Mouse (Mus musculus) left cerebral cortex, postnatal 14 days (tissue): ENCODE measurements around the gene S100a3. TPM values are rescaled to one million over a fixed set of nuclear protein-coding genes. Genes with fewer than 3 reads are reported as not detected.
A peak's percentile ranks its signal among the peaks of the same experiment; 100 is the strongest.

Experiments
- DNase-seq, 2 experiments: peaks; one replicate each; pipeline ENCODE4 v3.0.0; 2021 to 2022; ENCODE audit warnings: low spot score in 2 of 2, mixed read lengths in 1 of 2
- intact Hi-C: fragments of 180-260 bp; cut with DNase I; formaldehyde crosslinking; loops from one replicate; pipeline ENCODE4 v1.15.1; 2025
- long read RNA-seq, 2 experiments: library from polyadenylated mRNA; stranded (forward); transcript quantifications; one replicate each; pipeline ENCODE4 v2.0.0; 2021
- total RNA-seq, 2 experiments: library from RNA; stranded (reverse); gene quantifications; 2 replicates each; pipeline ENCODE4 v1.2.3; 2021

The S100a3 gene
- 1 to 10 TPM; 1.1 to 3.5 TPM for total RNA-seq
- long read RNA-seq, experiment 1, result 0 reads
- long read RNA-seq, experiment 2, partial matches to known transcripts, result 0 of 1 reads
- long read RNA-seq, experiment 2, other reads (novel, unspliced or antisense), result 1 of 1 reads

GRCm38 (mm10) chr3:90560008-90560628, at the start of gene S100a3:
Gene S100a3, plus strand, starts transcription at chr3:90560578.
- intact Hi-C loops, result no loop called here
- DNase-seq, result no peak

- intact Hi-C loops, result no loop called here
- no peak for DNase-seq
Measured at GRCm38 (mm10) chr3:90512276-90512675, 48.1 kb upstream of the S100a3 start.

- intact Hi-C loops, result no loop called here
Measured at GRCm38 (mm10) chr3:90512948-90513642, 47.3 kb upstream of the S100a3 start.

GRCm38 (mm10) chr3:90513796-90514590, 46.4 kb upstream of the S100a3 start, which contains the start of the genes S100a1 and S100a13:
Gene S100a1, minus strand, starts transcription at chr3:90514392.
Gene S100a13, plus strand, starts transcription at chr3:90514435.
- intact Hi-C loops, result no loop called here
- DNase-seq, result peak in 1 of 2 experiments; percentile 37

More at GRCm38 (mm10) chr3:90512948-90513642, 47.3 kb upstream of the S100a3 start:
- no peak for DNase-seq

GRCm38 (mm10) chr3:90514691-90515090, 45.7 kb upstream of the S100a3 start:
- intact Hi-C loops, result no loop called here
- peak in 1 of 2 experiments; percentile 41 for DNase-seq

- intact Hi-C loops, result no loop called here
- no peak for DNase-seq
Measured at GRCm38 (mm10) chr3:90515242-90515641, 45.1 kb upstream of the S100a3 start.

- no peak for DNase-seq
- intact Hi-C loops, result no loop called here
Measured at GRCm38 (mm10) chr3:90515789-90516188, 44.6 kb upstream of the S100a3 start.

- intact Hi-C loops, result no loop called here
Measured at GRCm38 (mm10) chr3:90517711-90518110, 42.7 kb upstream of the S100a3 start.

GRCm38 (mm10) chr3:90525421-90525820, 35.0 kb upstream of the S100a3 start:
- DNase-seq, result peak; percentile 54 to 84

More at GRCm38 (mm10) chr3:90517711-90518110, 42.7 kb upstream of the S100a3 start:
- no peak for DNase-seq

GRCm38 (mm10) chr3:90526076-90526475, 34.3 kb upstream of the S100a3 start:
- intact Hi-C loops, result loop anchor here (5.0 kb wide), 2 partner anchors 56 to 91 kb away; no protein-coding TSS in a partner anchor

More at GRCm38 (mm10) chr3:90525421-90525820, 35.0 kb upstream of the S100a3 start:
- intact Hi-C loops, result loop anchor here (5.0 kb wide), 2 partner anchors 57 to 92 kb away; no protein-coding TSS in a partner anchor

GRCm38 (mm10) chr3:90526580-90526979, 33.8 kb upstream of the S100a3 start, which contains the start of gene S100a14:
Gene S100a14, plus strand, starts transcription at chr3:90526856.
- no peak for DNase-seq
- intact Hi-C loops, result loop anchor here (5.0 kb wide), 2 partner anchors 56 to 91 kb away; no protein-coding TSS in a partner anchor

More at GRCm38 (mm10) chr3:90526076-90526475, 34.3 kb upstream of the S100a3 start:
- no peak for DNase-seq

GRCm38 (mm10) chr3:90527291-90527873, 33.0 kb upstream of the S100a3 start:
- DNase-seq, result no peak
- intact Hi-C loops, result loop anchor here (5.0 kb wide), 2 partner anchors 55 to 90 kb away; no protein-coding TSS in a partner anchor

GRCm38 (mm10) chr3:90531713-90532112, 28.7 kb upstream of the S100a3 start:
- intact Hi-C loops, result no loop called here
- no peak for DNase-seq

GRCm38 (mm10) chr3:90535446-90535845, 24.9 kb upstream of the S100a3 start:
- intact Hi-C loops, result no loop called here
- DNase-seq, result no peak

GRCm38 (mm10) chr3:90537141-90537904, 23.1 kb upstream of the S100a3 start, which contains the start of gene S100a16:
Gene S100a16, plus strand, starts transcription at chr3:90537254.
- DNase-seq, result peak in 1 of 2 experiments; percentile 38
- intact Hi-C loops, result no loop called here

GRCm38 (mm10) chr3:90537905-90538296, 22.5 kb upstream of the S100a3 start:
- no peak for DNase-seq
- intact Hi-C loops, result no loop called here

GRCm38 (mm10) chr3:90540904-90541303, 19.5 kb upstream of the S100a3 start:
- DNase-seq, result peak in 1 of 2 experiments; percentile 7
- intact Hi-C loops, result no loop called here
